Mouse (Mus musculus): Measurements from ENCODE around the gene Itfg2. TPM values are rescaled to one million over a fixed set of nuclear protein-coding genes. Genes with fewer than 3 reads are reported as not detected.
A peak's percentile ranks its signal among the peaks of the same experiment; 100 is the strongest.

Gene Itfg2
- total and polyA plus RNA-seq, 3 experiments: 16.6 to 44.8 TPM; not detected in 1

DNA sequence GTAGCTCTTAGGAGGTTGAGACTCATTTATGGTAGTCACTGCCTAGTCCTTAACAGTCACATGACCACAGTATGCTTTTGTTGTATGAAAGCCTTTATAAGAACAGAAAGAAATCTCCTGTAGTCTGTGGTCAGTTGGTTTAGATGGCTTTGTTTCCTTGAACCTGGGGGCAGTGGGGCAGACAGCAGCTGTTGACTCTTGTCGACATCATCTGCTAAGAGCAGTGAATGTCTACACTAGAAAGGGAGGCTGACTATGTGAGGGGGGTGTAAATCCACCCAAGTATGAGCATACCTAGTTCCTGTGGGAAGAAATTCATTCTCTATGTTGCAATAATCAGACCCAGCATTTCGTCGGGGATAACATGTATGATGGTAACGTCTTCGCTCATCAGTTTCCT is 22.3 kb upstream of the Itfg2 start:
- Histone ChIP-seq H3K36me3 (ENCODE audit: control insufficient read depth in 1 of 2, insufficient read depth in 2 of 2, low read length in 2 of 2) (no peaks in the 10 kb centered on the region), H3K79me2 (ENCODE audit: control insufficient read depth, insufficient read depth, low read length, poor library complexity) (no peaks in the 10 kb centered on the region), H3K27me3 (ENCODE audit: control insufficient read depth in 1 of 2, insufficient read depth in 2 of 2, low read length in 2 of 2) (no peaks in the 10 kb centered on the region), H3K9ac (ENCODE audit: control insufficient read depth, low read depth, low read length, poor library complexity, severe bottlenecking) (no peak overlapping the region), H3K9me3 (replicated peaks; ENCODE audit: insufficient read depth, low read length) (no peaks in the 10 kb centered on the region), H3K27ac (ENCODE audit: control insufficient read depth, low read depth, low read length) (no peak overlapping the region), H3K4me1 (ENCODE audit: control insufficient read depth in 1 of 2, insufficient read depth in 2 of 2, low read length in 2 of 2) (no peaks in the 10 kb centered on the region), H3K4me3 (ENCODE audit: control insufficient read depth in 1 of 2, insufficient read depth in 1 of 2, low read depth in 2 of 2, low read length in 2 of 2) (no peak overlapping the region)
- DNase-seq (ENCODE audit: low read depth, low spot score): no peak
- TF ChIP-seq ELF1 (IDR thresholded peaks at IDR 0.05; ENCODE audit: low read depth, low read length) (no peak), ETS1 (IDR thresholded peaks at IDR 0.05; ENCODE audit: low read depth, low read length) (no peak), GABPA (IDR thresholded peaks at IDR 0.05; ENCODE audit: low read depth, low read length) (no peak), NELFE (IDR thresholded peaks at IDR 0.05; ENCODE audit: low read depth, low read length) (no peak), RAD21 (IDR thresholded peaks at IDR 0.05; ENCODE audit: low read depth, low read length) (no peak), EP300 (IDR thresholded peaks at IDR 0.05; ENCODE audit: low read depth in 1 of 2, low read length in 2 of 2) (no peak), TAL1 (IDR thresholded peaks at IDR 0.05; ENCODE audit: low read length) (no peak), RCOR1 (IDR thresholded peaks at IDR 0.05; ENCODE audit: low read depth, low read length) (no peak), MYC (IDR thresholded peaks at IDR 0.05; ENCODE audit: low read depth, low read length) (no peak), BHLHE40 (IDR thresholded peaks at IDR 0.05; ENCODE audit: borderline replicate concordance, low read depth, low read length) (no peak), SMC3 (IDR thresholded peaks at IDR 0.05; ENCODE audit: low read depth, low read length) (no peak), SIN3A (IDR thresholded peaks at IDR 0.05; ENCODE audit: low read length) (no peak), E2F4 (IDR thresholded peaks at IDR 0.05; ENCODE audit: borderline replicate concordance, low read depth, low read length) (no peak), ZMIZ1 (IDR thresholded peaks at IDR 0.05; ENCODE audit: low read depth, low read length) (no peak), ZNF384 (IDR thresholded peaks at IDR 0.05; ENCODE audit: low read depth, low read length) (no peak), POLR2A (IDR thresholded peaks at IDR 0.05; ENCODE audit: control insufficient read depth in 1 of 2, insufficient read depth in 1 of 2, low read depth in 1 of 2, low read length in 2 of 2, poor library complexity in 1 of 2) (no peak), TBP (IDR thresholded peaks at IDR 0.05; ENCODE audit: low read depth, low read length) (no peak), KAT2A (conservative IDR thresholded peaks at IDR 0.05; ENCODE audit: low read depth, low read length) (no peak), HCFC1 (IDR thresholded peaks at IDR 0.05; ENCODE audit: low read depth, low read length) (no peak), MAZ (IDR thresholded peaks at IDR 0.05; ENCODE audit: low read depth, low read length) (no peak)

GRCm38 (mm10) chr6:128445761-128446535 is 21.2 kb upstream of the Itfg2 start:
- TF ChIP-seq ELF1 (IDR thresholded peaks at IDR 0.05; ENCODE audit: low read depth, low read length) (no peak), USF1 (IDR thresholded peaks at IDR 0.05; ENCODE audit: low read depth, low read length) (peak; percentile 66), MYC (IDR thresholded peaks at IDR 0.05; ENCODE audit: low read depth, low read length) (no peak), ETS1 (IDR thresholded peaks at IDR 0.05; ENCODE audit: low read depth, low read length) (no peak), SIN3A (IDR thresholded peaks at IDR 0.05; ENCODE audit: low read length) (no peak), BHLHE40 (IDR thresholded peaks at IDR 0.05; ENCODE audit: borderline replicate concordance, low read depth, low read length) (no peak), CTCF (IDR thresholded peaks at IDR 0.05 in 2 of 3, conservative IDR thresholded peaks at IDR 0.05 in 1 of 3; ENCODE audit: control insufficient read depth in 1 of 3, insufficient read depth in 1 of 3, low read depth in 2 of 3, low read length in 3 of 3, poor library complexity in 1 of 3, severe bottlenecking in 1 of 3) (peak in 1 of 3 experiments; percentile 21; a peak in 1 of 6 replicates), JUND (IDR thresholded peaks at IDR 0.05; ENCODE audit: low read depth, low read length) (no peak), NRF1 (IDR thresholded peaks at IDR 0.05; ENCODE audit: insufficient read depth, low read depth, low read length, poor library complexity, severe bottlenecking) (no peak)
- H3K27me3 ChIP-seq (ENCODE audit: control insufficient read depth in 1 of 2, insufficient read depth in 2 of 2, low read length in 2 of 2): no peaks in the 10 kb centered on the region
- no peak for DNase-seq (ENCODE audit: low read depth, low spot score)
- H3K4me1 ChIP-seq (ENCODE audit: control insufficient read depth in 1 of 2, insufficient read depth in 2 of 2, low read length in 2 of 2): no peaks in the 10 kb centered on the region
- H3K27ac ChIP-seq (ENCODE audit: control insufficient read depth, low read depth, low read length): no peak overlapping the region
- H3K36me3 ChIP-seq (ENCODE audit: control insufficient read depth in 1 of 2, insufficient read depth in 2 of 2, low read length in 2 of 2): no peaks in the 10 kb centered on the region
- no peak overlapping the region for H3K9ac ChIP-seq (ENCODE audit: control insufficient read depth, low read depth, low read length, poor library complexity, severe bottlenecking)
- no peaks in the 10 kb centered on the region for H3K9me3 ChIP-seq (replicated peaks; ENCODE audit: insufficient read depth, low read length)
- no peaks in the 10 kb centered on the region for H3K79me2 ChIP-seq (ENCODE audit: control insufficient read depth, insufficient read depth, low read length, poor library complexity)
- no peak overlapping the region for H3K4me3 ChIP-seq (ENCODE audit: control insufficient read depth in 1 of 2, insufficient read depth in 1 of 2, low read depth in 2 of 2, low read length in 2 of 2)

Measured in MEL (cell line).